Mouse (Mus musculus) hindbrain, embryonic 12.5 days (tissue): ENCODE results near the gene Tbpl2. TPM values are rescaled to one million over a fixed set of nuclear protein-coding genes. Genes with fewer than 3 reads are reported as not detected.

Experiments
- polyA plus RNA-seq: library from polyadenylated mRNA; unstranded; fragments of >200 nt; fragmentation: Nextera tagmentation; extraction: Ambion mirVana; gene quantifications from 2 replicates; pipeline ENCODE4 v1.2.1, GENCODE M21; 2016

The Tbpl2 gene
- polyA plus RNA-seq, 1 experiment from 2014 or later: not detected

Other genes with a start within 250 kb of the Tbpl2 start
- gene Hnmt, start 47.2 kb downstream of the Tbpl2 start, polyA plus RNA-seq: 1.2 and 2.2 TPM in 2 replicates
- not detected in 2 replicates for gene Il1f8, start 56.6 kb upstream of the Tbpl2 start, polyA plus RNA-seq
- gene Il1f9, start 89.9 kb upstream of the Tbpl2 start, polyA plus RNA-seq: not detected in 2 replicates
- gene Il1f6, start 118.8 kb upstream of the Tbpl2 start, polyA plus RNA-seq: not detected in 2 replicates
- 0.18 TPM in 1 of 2 replicates, not detected in the other for gene Il1f5, start 180.4 kb upstream of the Tbpl2 start, polyA plus RNA-seq
- gene Il1f10, start 194.6 kb upstream of the Tbpl2 start, polyA plus RNA-seq: not detected in 2 replicates
- 0.31 TPM in 1 of 2 replicates, not detected in the other for gene Il1rn, start 240.3 kb upstream of the Tbpl2 start, polyA plus RNA-seq